Comparison of ENCODE assay signal across 26 mouse cellular contexts in genomic region chr9:108521604-108522003, GRCm38 (mm10). TPM values are rescaled to one million over a fixed set of nuclear protein-coding genes. Genes with fewer than 3 reads are reported as not detected.
DNase-seq lines count a peak whose midpoint lies in the region; ATAC-seq and TF ChIP-seq lines count a peak whose summit lies in the region.
"Had no signal": no experiment of that assay in that cellular context is flagged by ENCODE, and none has a peak within 500 bp of the region (broad histone marks: within the 10 kb centered on the region; RNA-seq: fewer than 3 reads in every experiment).

No protein-coding gene starts in this region.

- H3K9ac ChIP-seq in intestine, postnatal 0 days (ENCODE audit: low read depth, low read length), result no peak overlapping the region
- no peak overlapping the region for H3K9ac ChIP-seq in intestine, embryonic 15.5 days
- H3K9ac ChIP-seq: embryonic facial prominence, embryonic 15.5 days; kidney, embryonic 15.5 days; limb, embryonic 12.5 days; liver, postnatal 0 days had no signal

- no peak for TF ChIP-seq POLR2A in myocyte (IDR thresholded peaks at IDR 0.05; ENCODE audit: insufficient read length, low read depth)

- H3ac ChIP-seq in myocyte (ENCODE audit: control insufficient read depth, insufficient read length), result no peak overlapping the region

- 0 out of 2 replicates have a peak, but pooled peaks cover 3% of the 10 kb centered on the region for H3K36me3 ChIP-seq in intestine, postnatal 0 days (ENCODE audit: control insufficient read depth, insufficient read depth)
- H3K36me3 ChIP-seq in intestine, embryonic 15.5 days, result peaks cover 6% of the 10 kb centered on the region; the same call in 1 of the 2 replicates
- peaks cover 3% of the 10 kb centered on the region for H3K36me3 ChIP-seq in myocyte (ENCODE audit: control insufficient read depth, insufficient read depth)

- TF ChIP-seq CTCF in intestine, postnatal 0 days (IDR thresholded peaks at IDR 0.05; ENCODE audit: low read depth), result no peak

- no peak overlapping the region for H3K4me3 ChIP-seq in intestine, postnatal 0 days (ENCODE audit: low read depth, low read length)
- no peak overlapping the region for H3K4me3 ChIP-seq in intestine, embryonic 15.5 days (replicated peaks)
- no peak overlapping the region for H3K4me3 ChIP-seq in myocyte
- H3K4me3 ChIP-seq: embryonic facial prominence, embryonic 15.5 days; hindbrain, embryonic 10.5 days; kidney, embryonic 15.5 days; limb, embryonic 12.5 days; megakaryocyte, embryonic 14.5 days had no signal

- DNase-seq in CD4-positive helper T cell, adult 2 months (ENCODE audit: low read depth, low spot score), result peak; percentile 21
- DNase-seq in Muller cell, postnatal 12 days (ENCODE audit: inconsistent ontology term), result peak; percentile 37
- no peak for DNase-seq in right cerebral cortex, postnatal 36 days (ENCODE audit: low spot score in 2 of 2)
- DNase-seq: adrenal gland, postnatal 36 days; cerebellum, adult 11 months; cerebellum, adult 9-11 months; gastrocnemius, postnatal 10 days; heart, postnatal 10 days; kidney, adult 11 months; kidney, postnatal 36 days; liver, postnatal 0 days; lung, postnatal 10 days; thymus, postnatal 14 days had no signal

- H3K27ac ChIP-seq in intestine, postnatal 0 days (ENCODE audit: low read depth, low read length), result 0 out of 2 replicates have a peak overlapping the region, but pooled peaks have one; percentile 8
- no peak overlapping the region for H3K27ac ChIP-seq in intestine, embryonic 15.5 days
- H3K27ac ChIP-seq: embryonic facial prominence, embryonic 15.5 days; hindbrain, embryonic 10.5 days; kidney, embryonic 15.5 days; limb, embryonic 12.5 days had no signal

- ATAC-seq in intestine, postnatal 0 days, result no peak
- ATAC-seq in intestine, embryonic 15.5 days, result no peak
- ATAC-seq in activated CD4-positive, CD25-positive, alpha-beta regulatory T cell, adult 4 months, result no peak
- ATAC-seq: hindbrain, embryonic 16.5 days; liver, postnatal 0 days; midbrain, embryonic 16.5 days had no signal

- H3K27me3 ChIP-seq in intestine, postnatal 0 days (replicated peaks; ENCODE audit: control insufficient read depth, insufficient read depth, low read length), result no peaks in the 10 kb centered on the region
- no peaks in the 10 kb centered on the region for H3K27me3 ChIP-seq in intestine, embryonic 15.5 days (replicated peaks)
- no peaks in the 10 kb centered on the region for H3K27me3 ChIP-seq in myocyte (ENCODE audit: control insufficient read depth, insufficient read depth, insufficient read length)
- H3K27me3 ChIP-seq: embryonic facial prominence, embryonic 15.5 days; kidney, embryonic 15.5 days; limb, embryonic 12.5 days; megakaryocyte, embryonic 14.5 days had no signal

- peaks cover 89% of the 10 kb centered on the region for H3K79me2 ChIP-seq in myocyte (ENCODE audit: control insufficient read depth, insufficient read depth)

- WGBS in intestine, postnatal 0 days, result 59% methylated on average over 2 of the region's 2 CpGs
- 81% methylated on average over 2 of the region's 2 CpGs for WGBS in intestine, embryonic 15.5 days

- H3K4me1 ChIP-seq in intestine, postnatal 0 days (replicated peaks; ENCODE audit: control insufficient read depth, insufficient read depth, low read length), result no peaks in the 10 kb centered on the region
- H3K4me1 ChIP-seq in intestine, embryonic 15.5 days (replicated peaks), result peaks cover 5% of the 10 kb centered on the region

- no peak overlapping the region for H3K4me2 ChIP-seq in intestine, postnatal 0 days (replicated peaks; ENCODE audit: low read depth)
- no peak overlapping the region for H3K4me2 ChIP-seq in intestine, embryonic 15.5 days (replicated peaks)
- H3K4me2 ChIP-seq in myocyte (ENCODE audit: low read depth), result peak overlapping the region; percentile 30
- H3K4me2 ChIP-seq: embryonic facial prominence, embryonic 15.5 days; heart, embryonic 11.5 days; kidney, embryonic 15.5 days; limb, embryonic 12.5 days; liver, embryonic 11.5 days had no signal

- H3K9me3 ChIP-seq in intestine, postnatal 0 days (ENCODE audit: control insufficient read depth), result no peaks in the 10 kb centered on the region
- H3K9me3 ChIP-seq in intestine, embryonic 15.5 days, result no peaks in the 10 kb centered on the region
- H3K9me3 ChIP-seq: embryonic facial prominence, embryonic 15.5 days; hindbrain, embryonic 10.5 days; kidney, embryonic 15.5 days; limb, embryonic 12.5 days; megakaryocyte, embryonic 14.5 days had no signal

TF ChIP-seq in myocyte, 11 proteins besides CTCF, POLR2A, EP300 and RAD21:
- TF ChIP-seq USF1 (IDR thresholded peaks at IDR 0.05; ENCODE audit: low read depth) (no peak), MAX (IDR thresholded peaks at IDR 0.05; ENCODE audit: low read depth) (no peak)

RNA-seq across cellular contexts. Expression of gene Qrich1, which starts 5.0 kb away (rescaled TPM):
- polyA plus RNA-seq in intestine, postnatal 0 days (2015; fragmentation: Nextera tagmentation; extraction: Ambion mirVana), result 46.8 and 48.7 TPM in 2 replicates
- polyA plus RNA-seq in intestine, embryonic 15.5 days (2015; fragmentation: Nextera tagmentation; extraction: Ambion mirVana), result 93.1 and 102 TPM in 2 replicates
- 44.0 TPM for polyA plus RNA-seq in myocyte (2012; fragmentation: generic; extraction: Trizol)
- 10 to 100 TPM; 71.0 to 77.8 TPM for polyA plus RNA-seq in activated CD4-positive, CD25-positive, alpha-beta regulatory T cell, adult 4 months (2017; shearing (Covaris generic))

RNA-seq across cellular contexts. Expression of gene Qars, which starts 14.1 kb away (rescaled TPM):
- polyA plus RNA-seq in intestine, postnatal 0 days (2015; fragmentation: Nextera tagmentation; extraction: Ambion mirVana), result 66.4 and 74.7 TPM in 2 replicates
- polyA plus RNA-seq in intestine, embryonic 15.5 days (2015; fragmentation: Nextera tagmentation; extraction: Ambion mirVana), result 105 and 106 TPM in 2 replicates
- polyA plus RNA-seq in myocyte (2012; fragmentation: generic; extraction: Trizol), result 168 TPM
- 100 to 1,000 TPM; 131 to 141 TPM for polyA plus RNA-seq in activated CD4-positive, CD25-positive, alpha-beta regulatory T cell, adult 4 months (2017; shearing (Covaris generic))

RNA-seq across cellular contexts. Expression of gene Usp19, which starts 31.2 kb away (rescaled TPM):
- 17.2 and 17.6 TPM in 2 replicates for polyA plus RNA-seq in intestine, postnatal 0 days (2015; fragmentation: Nextera tagmentation; extraction: Ambion mirVana)
- 49.5 and 52.4 TPM in 2 replicates for polyA plus RNA-seq in intestine, embryonic 15.5 days (2015; fragmentation: Nextera tagmentation; extraction: Ambion mirVana)
- 86.6 TPM for polyA plus RNA-seq in myocyte (2012; fragmentation: generic; extraction: Trizol)
- polyA plus RNA-seq in activated CD4-positive, CD25-positive, alpha-beta regulatory T cell, adult 4 months (2017; shearing (Covaris generic)), result 10 to 100 TPM; 14.6 to 18.3 TPM

RNA-seq across cellular contexts. Expression of gene Impdh2, which starts 38.5 kb away (rescaled TPM):
- polyA plus RNA-seq in intestine, postnatal 0 days (2015; fragmentation: Nextera tagmentation; extraction: Ambion mirVana), result 50.6 and 50.7 TPM in 2 replicates
- polyA plus RNA-seq in intestine, embryonic 15.5 days (2015; fragmentation: Nextera tagmentation; extraction: Ambion mirVana), result 173 and 179 TPM in 2 replicates
- 129 TPM for polyA plus RNA-seq in myocyte (2012; fragmentation: generic; extraction: Trizol)
- polyA plus RNA-seq in activated CD4-positive, CD25-positive, alpha-beta regulatory T cell, adult 4 months (2017; shearing (Covaris generic)), result 100 to 1,000 TPM; 126 to 172 TPM

RNA-seq across cellular contexts. Expression of gene Lamb2, which starts 42.1 kb away (rescaled TPM):
- polyA plus RNA-seq in intestine, postnatal 0 days (2015; fragmentation: Nextera tagmentation; extraction: Ambion mirVana), result 8.9 and 10.1 TPM in 2 replicates
- polyA plus RNA-seq in intestine, embryonic 15.5 days (2015; fragmentation: Nextera tagmentation; extraction: Ambion mirVana), result 29.5 and 35.0 TPM in 2 replicates
- 61.6 TPM for polyA plus RNA-seq in myocyte (2012; fragmentation: generic; extraction: Trizol)
- polyA plus RNA-seq in activated CD4-positive, CD25-positive, alpha-beta regulatory T cell, adult 4 months (2017; shearing (Covaris generic)), result under 1 TPM; 0.15 to 0.25 TPM

Comparison
In these comparisons a context has a peak if more than half of its experiments do, and no peak if none do; other contexts are left out.
1. DNase-seq: peak in CD4-positive helper T cell, adult 2 months (single experiment) and Muller cell, postnatal 12 days (single experiment); none in right cerebral cortex, postnatal 36 days (0 of 2).